Mouse (Mus musculus) CH12.LX (cell line): Measurements from ENCODE around the gene Rbks.

Source experiments
- CTCF ChIP-seq, 2 experiments: IDR thresholded peaks in 1 of 2; conservative IDR thresholded peaks in 1 of 2; 2 replicates each; pipeline ENCODE4 v1.5.1; 2011 to 2012; ENCODE audit warnings: low read depth in 2 of 2, low read length in 2 of 2, improper control_type of control experiment in 1 of 2, inconsistent platforms in 1 of 2, mild to moderate bottlenecking in 1 of 2, moderate library complexity in 1 of 2
- EP300 ChIP-seq: IDR thresholded peaks from 2 replicates; pipeline ENCODE4 v1.6.1; 2011; ENCODE audit warnings: low read length, improper control_type of control experiment

GRCm38 (mm10) chr5:31589711-31590319, 107.6 kb downstream of the Rbks start:
- TF ChIP-seq CTCF (conservative IDR thresholded peaks at IDR 0.05 in 1 of 2, IDR thresholded peaks at IDR 0.05 in 1 of 2; ENCODE audit: low read depth in 2 of 2, low read length in 2 of 2) = no peak
- TF ChIP-seq EP300 = no peak
